Mouse (Mus musculus) limb, embryonic 14.5 days (tissue): ENCODE results near the gene Prss21. TPM values are rescaled to one million over a fixed set of nuclear protein-coding genes. Genes with fewer than 3 reads are reported as not detected.

Experiments
- ATAC-seq: fragments of 200-750 bp; cut with Nextera tagmentation; 2 replicates; pipeline ENCODE4 v1.8.0; 2017; ENCODE audit warnings: low read depth, moderate number of reproducible peaks, moderate TSS enrichment; ENCODE audit not compliant: low FRiP score
- DNase-seq: peaks from one replicate; pipeline ENCODE4 v3.0.0-alpha.2; 2015; ENCODE audit warnings: low spot score
- H3K27ac ChIP-seq: fragments of 300-500 bp; sonication (generic); replicated peaks from 2 replicates; pipeline ENCODE4 v1.5.1; 2014; ENCODE audit warnings: low read depth, mild to moderate bottlenecking, low read length, moderate library complexity, mixed read lengths
- H3K27me3 ChIP-seq: fragments of 300-500 bp; sonication (generic); 2 replicates; pipeline ENCODE4 v1.6.1; 2014; ENCODE audit warnings: low read length, mixed read lengths; ENCODE audit not compliant: control insufficient read depth, insufficient read depth
- H3K36me3 ChIP-seq: fragments of 300-500 bp; sonication (generic); 2 replicates; pipeline ENCODE4 v1.6.1; 2014; ENCODE audit warnings: mild to moderate bottlenecking, low read length, moderate library complexity, mixed read lengths; ENCODE audit not compliant: control insufficient read depth, insufficient read depth
- H3K4me1 ChIP-seq: fragments of 300-500 bp; sonication (generic); 2 replicates; pipeline ENCODE4 v1.6.1; 2014; ENCODE audit warnings: antibody characterized with exemption, low read length, mixed read lengths; ENCODE audit not compliant: control insufficient read depth, insufficient read depth
- H3K4me2 ChIP-seq: fragments of 300-500 bp; sonication (generic); replicated peaks from 2 replicates; pipeline ENCODE4 v1.6.1; 2014; ENCODE audit warnings: low read depth, mild to moderate bottlenecking, low read length, moderate library complexity; ENCODE audit not compliant: severe bottlenecking
- H3K4me3 ChIP-seq: fragments of 300-500 bp; sonication (generic); replicated peaks from 2 replicates; pipeline ENCODE4 v1.5.1; 2014; ENCODE audit warnings: low read length
- H3K9ac ChIP-seq: fragments of 300-500 bp; sonication (generic); 2 replicates; pipeline ENCODE4 v1.6.1; 2014; ENCODE audit warnings: mild to moderate bottlenecking, low read depth, low read length, moderate library complexity; ENCODE audit not compliant: severe bottlenecking
- H3K9me3 ChIP-seq: fragments of 300-500 bp; sonication (generic); 2 replicates; pipeline ENCODE4 v1.6.1; 2016; ENCODE audit warnings: low read length; ENCODE audit not compliant: control insufficient read depth
- POLR2A ChIP-seq: fragments of 200-500 bp; IDR thresholded peaks from 2 replicates; pipeline ENCODE4 v1.8.0; 2012; ENCODE audit warnings: inconsistent platforms, mild to moderate bottlenecking, moderate library complexity, borderline replicate concordance; ENCODE audit not compliant: insufficient read depth, insufficient read length; ENCODE audit errors: extremely low read depth
- WGBS: fragments of 180-500 bp; shearing (Covaris S2); extraction: QIAGEN DNeasy Blood & Tissue Kit; methylation state at CpG from one replicate; pipeline ENCODE4 v1.1.7; 2014; 5-methylcytosine and 5-hydroxymethylcytosine counted together
- polyA plus RNA-seq, 2 experiments: library from polyadenylated mRNA; depleted of rRNA in 1 of 2; stranded (reverse) in 1 of 2; unstranded in 1 of 2; fragments of >200 nt; fragmentation: Nextera tagmentation in 1 of 2; extraction: Ambion mirVana in 1 of 2; gene quantifications; 2 replicates each; pipeline versions ENCODE4 v1.2.1 to v1.2.3; 2012 to 2014

Prss21 gene
- polyA plus RNA-seq, 2 experiments, result not detected

GRCm38 (mm10) chr17:23823614-23824013 lies 44.2 kb upstream of the Prss21 start:
- Histone ChIP-seq H3K9ac (no peak overlapping the region), H3K4me3 (no peak overlapping the region), H3K36me3 (peaks cover 85% of the 10 kb centered on the region), H3K4me1 (peaks cover 11% of the 10 kb centered on the region), H3K9me3 (peaks cover 14% of the 10 kb centered on the region), H3K27me3 (no peaks in the 10 kb centered on the region), H3K4me2 (no peak overlapping the region), H3K27ac (no peak overlapping the region)
- TF ChIP-seq POLR2A, result no peak
- no peak for DNase-seq
- ATAC-seq, result no peak
- 94% methylated on average over 12 of the region's 12 CpGs for WGBS

GRCm38 (mm10) chr17:23825591-23825990 lies 42.3 kb upstream of the Prss21 start:
- no peak overlapping the region for H3K4me3 ChIP-seq
- H3K27ac ChIP-seq, result no peak overlapping the region
- H3K36me3 ChIP-seq, result peaks cover 66% of the 10 kb centered on the region
- no peak overlapping the region for H3K9ac ChIP-seq
- no peak overlapping the region for H3K4me2 ChIP-seq
- no peak for ATAC-seq
- H3K27me3 ChIP-seq, result no peaks in the 10 kb centered on the region
- no peak for DNase-seq
- no peak for TF ChIP-seq POLR2A
- 78% methylated on average over 4 of the region's 4 CpGs for WGBS
- H3K9me3 ChIP-seq, result no peaks in the 10 kb centered on the region
- peaks cover 11% of the 10 kb centered on the region for H3K4me1 ChIP-seq

- H3K4me2 ChIP-seq, result peak overlapping the region; percentile 82
- ATAC-seq (peak; percentile 66), DNase-seq (no peak)
- no peaks in the 10 kb centered on the region for H3K9me3 ChIP-seq
- H3K9ac ChIP-seq, result peak overlapping the region; percentile 66
- H3K4me3 ChIP-seq, result peak overlapping the region; percentile 53
- peaks cover 37% of the 10 kb centered on the region for H3K36me3 ChIP-seq
- peaks cover 11% of the 10 kb centered on the region for H3K4me1 ChIP-seq
- under 1% methylated on average over 41 of the region's 47 CpGs for WGBS
- no peak for TF ChIP-seq POLR2A
- no peaks in the 10 kb centered on the region for H3K27me3 ChIP-seq
- H3K27ac ChIP-seq, result peak overlapping the region; percentile 95
Observed at GRCm38 (mm10) chr17:23828271-23829001, 39.4 kb upstream of the Prss21 start.

- peak within 1 kb of the TSS; percentile 66 for H3K9ac ChIP-seq
- WGBS, result under 1% methylated on average over 19 of the region's 42 CpGs
- no peaks in the 10 kb centered on the region for H3K27me3 ChIP-seq
- peaks cover 30% of the 10 kb centered on the region for H3K36me3 ChIP-seq
- peak; percentile 93 for ATAC-seq
- peak within 1 kb of the TSS; percentile 53 for H3K4me3 ChIP-seq
- peaks cover 11% of the 10 kb centered on the region for H3K4me1 ChIP-seq
- peak within 1 kb of the TSS; percentile 95 for H3K27ac ChIP-seq
- H3K4me2 ChIP-seq, result peak within 1 kb of the TSS; percentile 82
- peak; percentile 69; the same call in 1 of the 2 replicates for TF ChIP-seq POLR2A
- peak; percentile 90 for DNase-seq
- no peaks in the 10 kb centered on the region for H3K9me3 ChIP-seq
Observed at GRCm38 (mm10) chr17:23829064-23829619, 38.7 kb upstream of the Prss21 start, which contains the start of gene Elob. Gene Elob, minus strand, starts transcription at chr17:23829136.

GRCm38 (mm10) chr17:23831201-23831600 lies 36.7 kb upstream of the Prss21 start:
- ATAC-seq (no peak), DNase-seq (no peak)
- Histone ChIP-seq H3K4me2 (no peak overlapping the region), H3K9ac (no peak overlapping the region), H3K27me3 (no peaks in the 10 kb centered on the region), H3K4me1 (peaks cover 11% of the 10 kb centered on the region), H3K9me3 (no peaks in the 10 kb centered on the region), H3K27ac (no peak overlapping the region), H3K4me3 (no peak overlapping the region), H3K36me3 (peaks cover 10% of the 10 kb centered on the region)
- TF ChIP-seq POLR2A, result no peak
- 94% methylated on average over 1 of the region's 1 CpGs for WGBS
